Mouse (Mus musculus): ENCODE measurements around the gene Tagap. TPM values are rescaled to one million over a fixed set of nuclear protein-coding genes. Genes with fewer than 3 reads are reported as not detected.

Gene Tagap
- polyA plus RNA-seq, 1 experiment, result 14.6 TPM

GRCm38 (mm10) chr17:7919209-7919608 lies 6.6 kb upstream of the Tagap start:
- no peak for TF ChIP-seq CTCF (IDR thresholded peaks at IDR 0.05; ENCODE audit: extremely low read depth, insufficient read depth, insufficient read length, insufficient replicate concordance)
- no peak for TF ChIP-seq POLR2A (IDR thresholded peaks at IDR 0.05; ENCODE audit: low read depth, low read length)
- no peak overlapping the region for H3K27ac ChIP-seq (ENCODE audit: insufficient read depth, low read length)
- DNase-seq (ENCODE audit: low read depth in 1 of 2, low spot score in 2 of 2), result no peak
- 78% methylated on average over 2 of the region's 2 CpGs for WGBS
- no peaks in the 10 kb centered on the region for H3K27me3 ChIP-seq (ENCODE audit: control insufficient read depth, insufficient read depth, low read length)
- H3K4me3 ChIP-seq (ENCODE audit: extremely low read depth, insufficient read depth, insufficient read length), result no peak overlapping the region
- peaks cover 8% of the 10 kb centered on the region; the same call in 1 of the 2 replicates for H3K4me1 ChIP-seq (ENCODE audit: control insufficient read depth, insufficient read depth, insufficient read length)
- H3K36me3 ChIP-seq (ENCODE audit: control insufficient read depth, insufficient read depth, low read length), result no peaks in the 10 kb centered on the region

- Histone ChIP-seq H3K4me3 (ENCODE audit: extremely low read depth, insufficient read depth, insufficient read length) (no peak overlapping the region), H3K27ac (ENCODE audit: insufficient read depth, low read length) (no peak overlapping the region), H3K4me1 (ENCODE audit: control insufficient read depth, insufficient read depth, insufficient read length) (peaks cover 2% of the 10 kb centered on the region; the same call in 1 of the 2 replicates), H3K36me3 (ENCODE audit: control insufficient read depth, insufficient read depth, low read length) (peaks cover 3% of the 10 kb centered on the region; the same call in 1 of the 2 replicates), H3K27me3 (ENCODE audit: control insufficient read depth, insufficient read depth, low read length) (no peaks in the 10 kb centered on the region)
- 48% methylated on average over 5 of the region's 5 CpGs for WGBS
- TF ChIP-seq POLR2A (IDR thresholded peaks at IDR 0.05; ENCODE audit: low read depth, low read length), result no peak
- no peak for TF ChIP-seq CTCF (IDR thresholded peaks at IDR 0.05; ENCODE audit: extremely low read depth, insufficient read depth, insufficient read length, insufficient replicate concordance)
- DNase-seq (ENCODE audit: low read depth in 1 of 2, low spot score in 2 of 2), result no peak
Observed at GRCm38 (mm10) chr17:7922564-7922963, 3.2 kb upstream of the Tagap start.

GRCm38 (mm10) chr17:7924185-7924725 lies 1.5 kb upstream of the Tagap start:
- H3K36me3 ChIP-seq (ENCODE audit: control insufficient read depth, insufficient read depth, low read length), result peaks cover 11% of the 10 kb centered on the region
- peaks cover 2% of the 10 kb centered on the region; the same call in 1 of the 2 replicates for H3K4me1 ChIP-seq (ENCODE audit: control insufficient read depth, insufficient read depth, insufficient read length)
- 92% methylated on average over 13 of the region's 13 CpGs for WGBS
- no peak overlapping the region for H3K27ac ChIP-seq (ENCODE audit: insufficient read depth, low read length)
- TF ChIP-seq POLR2A (IDR thresholded peaks at IDR 0.05; ENCODE audit: low read depth, low read length), result no peak
- TF ChIP-seq CTCF (IDR thresholded peaks at IDR 0.05; ENCODE audit: extremely low read depth, insufficient read depth, insufficient read length, insufficient replicate concordance), result no peak
- no peak for DNase-seq (ENCODE audit: low read depth in 1 of 2, low spot score in 2 of 2)
- no peak overlapping the region for H3K4me3 ChIP-seq (ENCODE audit: extremely low read depth, insufficient read depth, insufficient read length)
- no peaks in the 10 kb centered on the region for H3K27me3 ChIP-seq (ENCODE audit: control insufficient read depth, insufficient read depth, low read length)

GRCm38 (mm10) chr17:7927582-7928535 lies 2.1 kb downstream of the Tagap start:
- peak; percentile 89 to 90 for DNase-seq (ENCODE audit: low read depth in 1 of 2, low spot score in 2 of 2)
- WGBS, result 36% methylated on average over 24 of the region's 24 CpGs
- Histone ChIP-seq H3K27me3 (ENCODE audit: control insufficient read depth, insufficient read depth, low read length) (no peaks in the 10 kb centered on the region), H3K4me3 (ENCODE audit: extremely low read depth, insufficient read depth, insufficient read length) (peak overlapping the region; percentile 52; the same call in 1 of the 2 replicates), H3K27ac (ENCODE audit: insufficient read depth, low read length) (peak overlapping the region; percentile 88), H3K4me1 (ENCODE audit: control insufficient read depth, insufficient read depth, insufficient read length) (peaks cover 5% of the 10 kb centered on the region; the same call in 1 of the 2 replicates), H3K36me3 (ENCODE audit: control insufficient read depth, insufficient read depth, low read length) (peaks cover 30% of the 10 kb centered on the region)
- TF ChIP-seq POLR2A (IDR thresholded peaks at IDR 0.05; ENCODE audit: low read depth, low read length) (no peak), CTCF (IDR thresholded peaks at IDR 0.05; ENCODE audit: extremely low read depth, insufficient read depth, insufficient read length, insufficient replicate concordance) (peak; percentile 67; the same call in 1 of the 2 replicates)

GRCm38 (mm10) chr17:7928662-7929061 lies 2.9 kb downstream of the Tagap start:
- TF ChIP-seq CTCF (IDR thresholded peaks at IDR 0.05; ENCODE audit: extremely low read depth, insufficient read depth, insufficient read length, insufficient replicate concordance) (no peak), POLR2A (IDR thresholded peaks at IDR 0.05; ENCODE audit: low read depth, low read length) (no peak)
- Histone ChIP-seq H3K4me3 (ENCODE audit: extremely low read depth, insufficient read depth, insufficient read length) (no peak overlapping the region), H3K27me3 (ENCODE audit: control insufficient read depth, insufficient read depth, low read length) (no peaks in the 10 kb centered on the region), H3K36me3 (ENCODE audit: control insufficient read depth, insufficient read depth, low read length) (peaks cover 30% of the 10 kb centered on the region), H3K4me1 (ENCODE audit: control insufficient read depth, insufficient read depth, insufficient read length) (peaks cover 5% of the 10 kb centered on the region; the same call in 1 of the 2 replicates), H3K27ac (ENCODE audit: insufficient read depth, low read length) (peak overlapping the region; percentile 48)
- WGBS, result 90% methylated on average over 6 of the region's 6 CpGs
- DNase-seq (ENCODE audit: low read depth in 1 of 2, low spot score in 2 of 2), result no peak

GRCm38 (mm10) chr17:7929279-7929678 lies 3.5 kb downstream of the Tagap start:
- 79% methylated on average over 8 of the region's 8 CpGs for WGBS
- no peaks in the 10 kb centered on the region for H3K27me3 ChIP-seq (ENCODE audit: control insufficient read depth, insufficient read depth, low read length)
- TF ChIP-seq CTCF (IDR thresholded peaks at IDR 0.05; ENCODE audit: extremely low read depth, insufficient read depth, insufficient read length, insufficient replicate concordance) (no peak), POLR2A (IDR thresholded peaks at IDR 0.05; ENCODE audit: low read depth, low read length) (no peak)
- peaks cover 5% of the 10 kb centered on the region; the same call in 1 of the 2 replicates for H3K4me1 ChIP-seq (ENCODE audit: control insufficient read depth, insufficient read depth, insufficient read length)
- H3K27ac ChIP-seq (ENCODE audit: insufficient read depth, low read length), result no peak overlapping the region
- DNase-seq (ENCODE audit: low read depth in 1 of 2, low spot score in 2 of 2), result no peak
- H3K36me3 ChIP-seq (ENCODE audit: control insufficient read depth, insufficient read depth, low read length), result peaks cover 30% of the 10 kb centered on the region
- H3K4me3 ChIP-seq (ENCODE audit: extremely low read depth, insufficient read depth, insufficient read length), result no peak overlapping the region
